Mouse (Mus musculus): ENCODE data around the gene Tgfb3. TPM values are rescaled to one million over a fixed set of nuclear protein-coding genes. Genes with fewer than 3 reads are reported as not detected.
A peak's percentile ranks its signal among the peaks of the same experiment; 100 is the strongest.

Tgfb3 gene
- not detected in 2 replicates for polyA plus RNA-seq (2012; ENCODE audit: insufficient read depth, insufficient read length, low replicate concordance, missing spikeins)

DNA sequence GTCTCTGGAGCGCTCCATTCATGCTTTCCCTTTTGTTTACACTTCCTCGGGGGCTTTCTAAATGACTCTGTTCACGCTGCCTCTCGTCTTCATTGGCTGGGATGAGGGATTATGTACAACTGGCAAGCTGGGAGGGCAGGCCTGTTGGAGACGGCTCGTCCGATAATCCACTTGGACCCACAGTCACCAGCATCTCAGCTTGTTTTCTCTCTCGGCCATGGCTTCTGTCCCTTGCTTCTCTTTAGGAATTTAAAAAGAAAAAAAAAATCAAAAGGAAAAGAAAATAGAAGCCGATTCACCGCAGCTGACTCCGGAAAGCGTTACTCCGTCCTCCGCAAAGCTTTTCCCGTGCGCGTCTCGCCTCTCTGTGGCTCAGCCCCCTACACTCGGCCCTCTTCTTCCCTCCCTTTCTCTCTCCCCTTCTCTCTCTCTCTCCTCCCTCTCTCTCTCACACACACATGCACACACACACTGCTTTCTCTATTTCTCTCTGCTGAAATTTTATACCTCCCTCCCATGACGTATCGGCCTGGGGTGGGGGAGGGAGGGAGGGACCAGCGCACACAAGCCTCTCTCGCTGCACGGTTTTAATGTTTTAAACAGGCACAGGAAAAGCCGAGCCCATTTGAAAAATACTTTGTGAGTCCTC, at the start of gene Tgfb3:
TSS of gene Tgfb3 (minus strand) at position 489 of the 649 bp plus-strand sequence.
- H3K4me3 ChIP-seq (ENCODE audit: insufficient read depth, low read depth, low read length) = peak within 1 kb of the TSS; percentile 80
- TF ChIP-seq CTCF (IDR thresholded peaks at IDR 0.05; ENCODE audit: insufficient read depth, low read depth, low read length) (no peak), POLR2A (IDR thresholded peaks at IDR 0.05; ENCODE audit: insufficient read depth, low read depth, low read length) (peak; percentile 29; the same call in 1 of the 2 replicates)
- H3K27ac ChIP-seq (ENCODE audit: insufficient read depth, low read depth, low read length) = peak within 1 kb of the TSS; percentile 87
- peaks cover 23% of the 10 kb centered on the region for H3K4me1 ChIP-seq (ENCODE audit: control insufficient read depth, insufficient read depth, low read length)
- WGBS = 2% methylated on average over 25 of the region's 25 CpGs

DNA sequence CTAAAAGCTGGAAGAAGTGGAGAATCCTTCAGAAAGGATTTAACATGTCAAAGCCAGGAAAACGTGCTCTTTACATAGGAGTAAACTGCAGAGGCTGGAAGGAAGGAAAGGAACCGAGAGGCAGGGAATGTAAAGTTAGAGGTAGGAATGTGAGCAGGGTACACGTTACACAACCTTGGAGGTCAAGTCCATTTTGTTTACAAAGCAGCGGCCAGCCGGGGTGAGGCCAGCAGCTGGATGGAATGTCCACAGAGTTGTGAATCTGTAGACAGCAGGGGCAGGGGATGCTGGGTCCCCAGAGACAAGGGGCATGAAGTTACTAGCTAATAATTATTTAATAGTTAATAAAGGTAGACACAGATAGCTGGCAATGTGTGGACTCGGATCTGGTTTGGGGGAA, 49.3 kb upstream of the Tgfb3 start:
- H3K27ac ChIP-seq (ENCODE audit: insufficient read depth, low read depth, low read length) = no peak overlapping the region
- peaks cover 7% of the 10 kb centered on the region; the same call in 1 of the 2 replicates for H3K4me1 ChIP-seq (ENCODE audit: control insufficient read depth, insufficient read depth, low read length)
- TF ChIP-seq POLR2A (IDR thresholded peaks at IDR 0.05; ENCODE audit: insufficient read depth, low read depth, low read length) (no peak), CTCF (IDR thresholded peaks at IDR 0.05; ENCODE audit: insufficient read depth, low read depth, low read length) (no peak)
- 85% methylated on average over 6 of the region's 6 CpGs for WGBS
- H3K4me3 ChIP-seq (ENCODE audit: insufficient read depth, low read depth, low read length) = no peak overlapping the region

DNA sequence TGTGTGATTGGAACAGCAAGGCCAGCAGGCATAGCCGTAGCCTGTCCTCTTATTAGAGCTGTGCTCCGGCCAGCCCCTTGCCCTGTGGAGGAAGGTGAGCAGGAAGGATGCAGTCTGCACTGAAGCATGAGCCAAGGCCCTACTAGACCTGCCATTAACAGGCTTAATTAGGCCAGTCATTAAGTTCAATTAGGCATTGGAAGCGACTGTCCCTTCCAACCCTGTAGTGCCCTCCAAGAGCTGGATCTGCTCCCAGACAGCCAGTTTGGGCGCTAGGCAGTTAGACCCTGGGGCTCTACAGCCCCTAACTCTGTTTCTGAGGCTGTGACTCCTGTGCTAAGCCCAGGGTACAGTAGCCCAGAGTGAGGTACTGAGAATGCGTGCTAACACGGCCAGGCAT, 45.2 kb upstream of the Tgfb3 start:
- H3K4me1 ChIP-seq (ENCODE audit: control insufficient read depth, insufficient read depth, low read length) = peaks cover 2% of the 10 kb centered on the region; the same call in 1 of the 2 replicates
- WGBS = 79% methylated on average over 6 of the region's 6 CpGs
- no peak overlapping the region for H3K4me3 ChIP-seq (ENCODE audit: insufficient read depth, low read depth, low read length)
- no peak for TF ChIP-seq CTCF (IDR thresholded peaks at IDR 0.05; ENCODE audit: insufficient read depth, low read depth, low read length)
- TF ChIP-seq POLR2A (IDR thresholded peaks at IDR 0.05; ENCODE audit: insufficient read depth, low read depth, low read length) = no peak
- no peak overlapping the region for H3K27ac ChIP-seq (ENCODE audit: insufficient read depth, low read depth, low read length)

DNA sequence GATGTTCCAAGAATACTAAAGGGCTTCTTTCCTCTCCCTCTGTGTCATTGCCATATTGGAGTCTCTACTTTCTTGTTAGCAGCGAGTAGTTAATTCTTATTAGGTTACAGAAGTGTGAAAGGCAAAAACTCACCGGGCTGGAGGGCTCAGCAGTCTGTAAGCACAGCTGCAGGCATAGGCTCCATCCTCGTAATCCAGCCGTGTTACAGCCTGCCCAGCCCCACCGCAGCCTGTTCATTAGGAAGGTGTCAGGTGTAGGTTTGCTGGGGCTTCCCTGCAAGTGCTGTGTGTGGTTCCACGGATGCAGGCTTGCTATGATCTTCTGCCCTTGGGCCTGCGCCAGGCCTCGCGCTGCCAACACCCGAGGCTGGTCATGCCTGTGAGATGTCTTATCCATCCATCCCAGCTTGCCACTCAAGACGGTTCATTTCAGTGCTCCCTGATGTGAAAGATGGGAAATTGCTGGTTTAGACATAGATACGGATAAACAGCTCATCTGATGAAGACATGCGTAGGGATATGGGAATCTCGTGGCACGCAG, 37.5 kb upstream of the Tgfb3 start:
- no peaks in the 10 kb centered on the region; the same call in 1 of the 2 replicates for H3K4me1 ChIP-seq (ENCODE audit: control insufficient read depth, insufficient read depth, low read length)
- WGBS = 70% methylated on average over 15 of the region's 15 CpGs
- TF ChIP-seq POLR2A (IDR thresholded peaks at IDR 0.05; ENCODE audit: insufficient read depth, low read depth, low read length) (no peak), CTCF (IDR thresholded peaks at IDR 0.05; ENCODE audit: insufficient read depth, low read depth, low read length) (no peak)
- no peak overlapping the region for H3K27ac ChIP-seq (ENCODE audit: insufficient read depth, low read depth, low read length)
- H3K4me3 ChIP-seq (ENCODE audit: insufficient read depth, low read depth, low read length) = no peak overlapping the region

DNA sequence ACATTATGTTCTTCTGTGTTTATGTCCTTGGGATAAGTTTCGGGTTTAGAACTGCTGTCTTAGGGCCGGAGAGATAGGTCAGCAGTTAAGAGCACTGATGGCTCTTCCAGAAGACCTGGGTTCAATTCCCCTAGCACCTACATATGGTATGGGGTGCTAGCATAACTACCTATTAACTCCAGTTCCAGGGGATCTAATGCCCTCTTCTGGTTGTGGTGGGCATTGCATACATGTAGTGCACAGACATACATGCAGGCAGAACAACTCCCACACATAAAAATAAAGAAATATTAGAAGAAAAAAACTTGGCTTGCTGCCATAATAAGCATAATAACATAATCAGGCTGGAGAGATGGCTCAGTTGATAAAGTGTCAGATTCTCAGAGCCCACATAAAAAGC, 31.8 kb upstream of the Tgfb3 start:
- Histone ChIP-seq H3K4me3 (ENCODE audit: insufficient read depth, low read depth, low read length) (no peak overlapping the region), H3K4me1 (ENCODE audit: control insufficient read depth, insufficient read depth, low read length) (peaks cover 13% of the 10 kb centered on the region), H3K27ac (ENCODE audit: insufficient read depth, low read depth, low read length) (no peak overlapping the region)
- no peak for TF ChIP-seq POLR2A (IDR thresholded peaks at IDR 0.05; ENCODE audit: insufficient read depth, low read depth, low read length)
- TF ChIP-seq CTCF (IDR thresholded peaks at IDR 0.05; ENCODE audit: insufficient read depth, low read depth, low read length) = no peak
- WGBS = 97% methylated on average over 2 of the region's 2 CpGs

DNA sequence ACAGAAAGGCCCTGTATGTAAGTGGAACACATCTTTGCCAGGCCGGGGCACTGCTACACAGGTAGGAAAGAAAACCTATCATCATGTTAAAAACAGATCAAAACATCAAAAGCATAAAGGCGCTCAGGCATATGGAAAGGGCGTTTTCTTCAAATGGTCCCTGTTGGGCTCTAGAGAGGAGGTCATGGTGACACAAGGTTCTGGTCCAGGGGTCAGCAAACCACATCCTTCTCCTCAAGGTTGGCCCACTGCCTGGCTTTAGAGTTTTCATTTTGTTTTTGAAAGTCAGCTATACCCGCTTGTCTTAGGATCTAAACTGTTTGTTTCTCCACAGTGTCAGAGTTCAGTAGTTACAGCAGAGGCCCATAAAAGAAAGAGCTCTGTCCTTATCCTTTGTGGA, 30.7 kb upstream of the Tgfb3 start:
- 86% methylated on average over 4 of the region's 4 CpGs for WGBS

DNA sequence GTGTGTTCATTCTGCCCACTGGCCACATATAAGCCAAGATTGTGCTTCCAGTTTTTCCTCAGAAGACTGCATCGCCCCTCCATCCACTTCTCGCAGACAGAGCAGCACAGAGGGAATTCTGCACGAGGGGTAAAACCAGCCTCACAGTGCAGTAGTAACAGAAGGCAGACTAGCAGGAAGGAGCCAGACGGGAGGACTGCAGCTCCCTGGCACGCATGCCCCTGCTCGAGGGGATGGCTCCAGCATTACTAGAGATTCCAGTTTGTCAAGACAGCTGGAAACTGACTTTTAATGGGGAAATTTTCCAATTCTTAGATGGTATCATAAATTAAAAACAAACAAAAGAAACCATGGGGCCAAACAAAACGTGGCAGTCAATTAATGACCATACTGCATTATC, 28.8 kb upstream of the Tgfb3 start:
- 79% methylated on average over 7 of the region's 7 CpGs for WGBS
- H3K27ac ChIP-seq (ENCODE audit: insufficient read depth, low read depth, low read length) = no peak overlapping the region

More for the DNA sequence above, 30.7 kb upstream of the Tgfb3 start:
- Histone ChIP-seq H3K27ac (ENCODE audit: insufficient read depth, low read depth, low read length) (no peak overlapping the region), H3K4me3 (ENCODE audit: insufficient read depth, low read depth, low read length) (no peak overlapping the region), H3K4me1 (ENCODE audit: control insufficient read depth, insufficient read depth, low read length) (peaks cover 24% of the 10 kb centered on the region)
- TF ChIP-seq CTCF (IDR thresholded peaks at IDR 0.05; ENCODE audit: insufficient read depth, low read depth, low read length) (no peak), POLR2A (IDR thresholded peaks at IDR 0.05; ENCODE audit: insufficient read depth, low read depth, low read length) (no peak)

DNA sequence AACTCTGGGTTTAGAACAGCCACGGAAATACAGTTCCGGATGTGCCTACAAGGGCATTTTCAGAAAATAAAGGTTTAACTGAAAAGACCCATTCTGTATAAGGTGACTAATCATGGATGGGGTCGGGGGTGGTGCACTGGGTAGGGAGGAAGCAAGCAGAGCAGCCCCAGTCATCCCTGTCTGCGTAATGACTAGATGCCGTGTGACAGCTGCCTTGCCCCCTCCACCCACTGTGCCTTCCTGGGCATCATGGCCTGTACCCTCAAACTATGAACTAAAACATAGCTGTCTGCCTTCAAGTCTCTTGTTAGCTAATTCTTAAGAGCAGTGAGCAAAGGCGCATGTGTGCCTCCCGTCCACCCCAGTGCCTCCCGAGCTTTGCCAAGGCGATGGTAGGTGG, 27.2 kb upstream of the Tgfb3 start:
- WGBS = 53% methylated on average over 9 of the region's 9 CpGs
- no peak for TF ChIP-seq POLR2A (IDR thresholded peaks at IDR 0.05; ENCODE audit: insufficient read depth, low read depth, low read length)
- no peak for TF ChIP-seq CTCF (IDR thresholded peaks at IDR 0.05; ENCODE audit: insufficient read depth, low read depth, low read length)
- H3K4me1 ChIP-seq (ENCODE audit: control insufficient read depth, insufficient read depth, low read length) = peaks cover 39% of the 10 kb centered on the region
- H3K4me3 ChIP-seq (ENCODE audit: insufficient read depth, low read depth, low read length) = no peak overlapping the region
- peak overlapping the region; percentile 31; the same call in 1 of the 2 replicates for H3K27ac ChIP-seq (ENCODE audit: insufficient read depth, low read depth, low read length)

More for the DNA sequence above, 28.8 kb upstream of the Tgfb3 start:
- TF ChIP-seq CTCF (IDR thresholded peaks at IDR 0.05; ENCODE audit: insufficient read depth, low read depth, low read length) (no peak), POLR2A (IDR thresholded peaks at IDR 0.05; ENCODE audit: insufficient read depth, low read depth, low read length) (no peak)
- no peak overlapping the region for H3K4me3 ChIP-seq (ENCODE audit: insufficient read depth, low read depth, low read length)
- H3K4me1 ChIP-seq (ENCODE audit: control insufficient read depth, insufficient read depth, low read length) = peaks cover 39% of the 10 kb centered on the region

DNA sequence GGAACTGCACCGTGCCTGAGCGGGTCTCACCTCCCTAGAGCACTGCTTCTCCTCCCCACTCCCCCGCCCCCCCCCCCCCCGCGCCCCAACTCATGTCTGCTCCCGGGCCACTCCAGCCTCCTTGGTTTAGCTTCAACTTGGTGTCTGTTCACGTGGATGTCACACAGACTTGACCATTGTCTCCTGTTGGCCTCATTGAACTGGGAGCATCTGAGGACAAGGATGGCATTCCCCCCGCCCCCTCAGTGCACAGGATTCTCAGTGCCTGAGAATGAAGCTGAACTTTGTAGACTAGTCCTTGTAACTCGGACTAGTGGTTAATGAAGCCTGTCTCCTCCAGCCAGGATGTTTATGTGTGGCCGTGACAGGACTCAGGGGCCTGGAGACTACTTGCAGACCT, 26.7 kb upstream of the Tgfb3 start:
- WGBS = 80% methylated on average over 9 of the region's 10 CpGs
- Histone ChIP-seq H3K4me3 (ENCODE audit: insufficient read depth, low read depth, low read length) (no peak overlapping the region), H3K27ac (ENCODE audit: insufficient read depth, low read depth, low read length) (peak overlapping the region; percentile 7; the same call in 1 of the 2 replicates), H3K4me1 (ENCODE audit: control insufficient read depth, insufficient read depth, low read length) (peaks cover 39% of the 10 kb centered on the region)
- no peak for TF ChIP-seq POLR2A (IDR thresholded peaks at IDR 0.05; ENCODE audit: insufficient read depth, low read depth, low read length)
- no peak for TF ChIP-seq CTCF (IDR thresholded peaks at IDR 0.05; ENCODE audit: insufficient read depth, low read depth, low read length)
